In genomic region chr3:96904851-96905541, GRCm38 (mm10) we compare ENCODE assay signal across 1 mouse cellular context.
TF ChIP-seq lines count a peak whose summit lies in the region.

TSS of gene Gpr89 (minus strand) at chr3:96905346.

TF ChIP-seq in CH12.LX, 34 proteins besides CTCF, POLR2A, EP300 and RAD21 (continued from another document):
- TF ChIP-seq MAFK (IDR thresholded peaks at IDR 0.05; ENCODE audit: insufficient replicate concordance, low read length): no peak
- TF ChIP-seq HCFC1 (IDR thresholded peaks at IDR 0.05; ENCODE audit: low read depth, low read length): peak; percentile 79
- TF ChIP-seq RCOR1 (conservative IDR thresholded peaks at IDR 0.05; ENCODE audit: low read depth, low read length): no peak
- TF ChIP-seq GABPA (IDR thresholded peaks at IDR 0.05; ENCODE audit: insufficient replicate concordance, low read depth, low read length): no peak
- no peak for TF ChIP-seq JUN (IDR thresholded peaks at IDR 0.05; ENCODE audit: insufficient read depth, low read depth, low read length)
- no peak for TF ChIP-seq E2F4 (IDR thresholded peaks at IDR 0.05; ENCODE audit: insufficient replicate concordance, low read depth, low read length)
- TF ChIP-seq MXI1 (IDR thresholded peaks at IDR 0.05; ENCODE audit: low read depth, low read length): peak; percentile 86
- TF ChIP-seq ZMIZ1 (IDR thresholded peaks at IDR 0.05; ENCODE audit: low read depth, low read length): no peak; the same call in 1 of the 2 replicates
- no peak for TF ChIP-seq UBTF (IDR thresholded peaks at IDR 0.05; ENCODE audit: low read depth, low read length)
